Mouse (Mus musculus) forebrain, postnatal 0 days (tissue): Measurements from ENCODE around the gene Ccdc121. TPM values are rescaled to one million over a fixed set of nuclear protein-coding genes. Genes with fewer than 3 reads are reported as not detected.

Source experiments
- ATAC-seq: fragments of 200-750 bp; cut with Nextera tagmentation; 2 replicates; pipeline ENCODE4 v1.8.0; 2017; ENCODE audit warnings: mild to moderate bottlenecking, moderate library complexity
- DNase-seq: peaks from one replicate; pipeline ENCODE4 v3.0.0-alpha.2; 2015
- H3K27ac ChIP-seq: fragments of 300-500 bp; sonication (generic); 2 replicates; pipeline ENCODE4 v1.5.1; 2014; ENCODE audit warnings: low read depth, mild to moderate bottlenecking, antibody characterized with exemption, low read length, moderate library complexity, mixed read lengths
- H3K27me3 ChIP-seq: fragments of 300-500 bp; sonication (generic); 2 replicates; pipeline ENCODE4 v1.6.1; 2014; ENCODE audit warnings: mild to moderate bottlenecking, low read length, mixed read lengths; ENCODE audit not compliant: insufficient read depth
- H3K36me3 ChIP-seq: fragments of 300-500 bp; sonication (generic); 2 replicates; pipeline ENCODE4 v1.6.1; 2014; ENCODE audit warnings: mild to moderate bottlenecking, moderate library complexity; ENCODE audit not compliant: insufficient read depth
- H3K4me1 ChIP-seq: fragments of 300-500 bp; sonication (generic); 2 replicates; pipeline ENCODE4 v1.6.1; 2014; ENCODE audit warnings: antibody characterized with exemption; ENCODE audit not compliant: insufficient read depth
- H3K4me2 ChIP-seq: fragments of 300-500 bp; sonication (generic); 2 replicates; pipeline ENCODE4 v1.6.1; 2014; ENCODE audit warnings: low read depth, mild to moderate bottlenecking, moderate library complexity
- H3K4me3 ChIP-seq: fragments of 300-500 bp; sonication (generic); 2 replicates; pipeline ENCODE4 v1.5.1; 2014; ENCODE audit warnings: low read depth, low read length, mixed read lengths
- H3K9ac ChIP-seq: fragments of 300-500 bp; sonication (generic); 2 replicates; pipeline ENCODE4 v1.6.1; 2014; ENCODE audit warnings: mild to moderate bottlenecking
- H3K9me3 ChIP-seq: fragments of 300-500 bp; sonication (generic); 2 replicates; pipeline ENCODE4 v1.6.1; 2016; ENCODE audit warnings: low read length
- CTCF ChIP-seq: sonication (generic); IDR thresholded peaks from 2 replicates; pipeline ENCODE4 v1.5.1; 2016; ENCODE audit warnings: antibody characterized with exemption, control low read depth, low read depth
- WGBS: fragments of 180-500 bp; shearing (Covaris S2); extraction: QIAGEN DNeasy Blood & Tissue Kit; methylation state at CpG from one replicate; pipeline ENCODE4 v1.1.7; 2014; 5-methylcytosine and 5-hydroxymethylcytosine counted together
- polyA plus RNA-seq: library from polyadenylated mRNA; unstranded; fragments of >200 nt; fragmentation: Nextera tagmentation; extraction: Ambion mirVana; gene quantifications from 2 replicates; pipeline ENCODE4 v1.2.1, GENCODE M21; 2015
- total RNA-seq: library from RNA; depleted of rRNA; stranded (reverse); fragments of >200 nt; gene quantifications from 2 replicates; pipeline ENCODE4 v1.2.3, GENCODE M21; 2014; rRNA removed

Ccdc121 gene
- total RNA-seq: 0.38 and 0.54 TPM in 2 replicates
- 0.33 and 0.51 TPM in 2 replicates for polyA plus RNA-seq

- Histone ChIP-seq H3K9ac (no peak within 1 kb of the TSS), H3K4me2 (peak within 1 kb of the TSS; percentile 13; the same call in 1 of the 2 replicates), H3K4me3 (no peak within 1 kb of the TSS), H3K9me3 (no peaks in the 10 kb centered on the region), H3K36me3 (no peaks in the 10 kb centered on the region), H3K27me3 (no peaks in the 10 kb centered on the region), H3K4me1 (no peaks in the 10 kb centered on the region), H3K27ac (0 out of 2 replicates have a peak within 1 kb of the TSS, but pooled peaks have one; percentile 16)
- WGBS: 55% methylated on average over 4 of the region's 4 CpGs
- ATAC-seq: no peak
- peak; percentile 44; the same call in 1 of the 2 replicates for TF ChIP-seq CTCF
- no peak for DNase-seq
Measured at GRCm38 (mm10) chr1:181511307-181511706, at the start of gene Ccdc121. TSS of gene Ccdc121 (minus strand) at chr1:181511451.

GRCm38 (mm10) chr1:181560325-181560724 is 49.1 kb upstream of the Ccdc121 start:
- H3K4me1 ChIP-seq: 0 out of 2 replicates have a peak, but pooled peaks cover 3% of the 10 kb centered on the region
- no peak overlapping the region for H3K27ac ChIP-seq
- H3K36me3 ChIP-seq: no peaks in the 10 kb centered on the region
- H3K9me3 ChIP-seq: no peaks in the 10 kb centered on the region
- ATAC-seq (no peak), DNase-seq (no peak)
- no peaks in the 10 kb centered on the region for H3K27me3 ChIP-seq
- no peak overlapping the region for H3K9ac ChIP-seq
- no peak overlapping the region for H3K4me3 ChIP-seq
- H3K4me2 ChIP-seq: no peak overlapping the region
- no peak for TF ChIP-seq CTCF
- 91% methylated on average over 6 of the region's 6 CpGs for WGBS

GRCm38 (mm10) chr1:181559655-181560054 is 48.4 kb upstream of the Ccdc121 start:
- ATAC-seq: no peak

GRCm38 (mm10) chr1:181555475-181555874 is 44.2 kb upstream of the Ccdc121 start:
- Histone ChIP-seq H3K27me3 (no peaks in the 10 kb centered on the region), H3K9ac (no peak overlapping the region), H3K27ac (no peak overlapping the region), H3K4me3 (no peak overlapping the region), H3K4me1 (0 out of 2 replicates have a peak, but pooled peaks cover 2% of the 10 kb centered on the region), H3K4me2 (no peak overlapping the region), H3K36me3 (no peaks in the 10 kb centered on the region), H3K9me3 (no peaks in the 10 kb centered on the region)
- no peak for ATAC-seq
- 81% methylated on average over 5 of the region's 5 CpGs for WGBS
- no peak for DNase-seq
- TF ChIP-seq CTCF: no peak

More at GRCm38 (mm10) chr1:181559655-181560054, 48.4 kb upstream of the Ccdc121 start:
- Histone ChIP-seq H3K4me1 (0 out of 2 replicates have a peak, but pooled peaks cover 3% of the 10 kb centered on the region), H3K36me3 (no peaks in the 10 kb centered on the region), H3K27ac (no peak overlapping the region), H3K9ac (no peak overlapping the region), H3K4me2 (no peak overlapping the region), H3K4me3 (no peak overlapping the region), H3K27me3 (no peaks in the 10 kb centered on the region), H3K9me3 (no peaks in the 10 kb centered on the region)
- DNase-seq: no peak
- 84% methylated on average over 10 of the region's 10 CpGs for WGBS
- no peak for TF ChIP-seq CTCF

DNA sequence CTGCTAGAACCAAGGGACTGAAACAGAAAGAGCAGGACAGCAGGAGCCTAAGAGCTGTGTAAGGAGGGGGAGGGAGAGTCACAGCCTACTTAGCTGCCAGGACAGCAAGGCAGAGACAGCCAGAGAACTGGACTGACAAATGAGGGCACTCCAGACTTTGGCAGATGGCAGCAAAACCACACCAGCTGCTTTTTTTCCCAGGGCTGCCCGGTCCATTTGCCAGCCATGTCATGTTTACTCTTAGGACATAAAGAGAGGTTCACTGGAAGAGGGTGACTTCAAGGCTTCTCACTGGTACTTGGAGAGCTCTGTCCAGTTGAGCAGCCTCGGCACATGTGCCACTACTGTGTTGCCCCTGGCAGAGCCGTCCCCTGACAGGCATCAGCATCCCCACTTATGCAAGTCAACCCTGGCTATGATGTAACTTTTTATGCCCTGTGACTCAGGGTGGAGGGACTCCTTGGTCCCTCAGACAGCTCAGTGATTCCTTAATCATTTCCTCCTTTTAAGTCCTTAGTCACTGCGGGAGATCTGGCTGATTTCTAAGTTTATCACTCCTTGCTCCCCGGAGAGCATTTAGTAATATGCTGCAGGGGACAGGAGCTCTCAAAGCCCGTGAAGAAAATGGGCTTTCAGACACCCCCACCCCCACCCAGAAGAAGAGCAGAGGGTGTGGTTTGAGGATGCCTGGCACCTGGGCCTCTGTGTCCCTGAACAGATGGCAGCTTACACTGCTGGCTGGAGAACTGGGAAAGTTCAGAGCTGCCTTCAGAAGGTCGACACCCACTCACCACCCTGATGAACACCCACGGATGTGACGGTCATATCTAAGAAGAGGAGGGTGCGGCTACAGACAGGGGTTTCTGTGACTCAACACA is 41.5 kb upstream of the Ccdc121 start:
- ATAC-seq: peak; percentile 80

DNA sequence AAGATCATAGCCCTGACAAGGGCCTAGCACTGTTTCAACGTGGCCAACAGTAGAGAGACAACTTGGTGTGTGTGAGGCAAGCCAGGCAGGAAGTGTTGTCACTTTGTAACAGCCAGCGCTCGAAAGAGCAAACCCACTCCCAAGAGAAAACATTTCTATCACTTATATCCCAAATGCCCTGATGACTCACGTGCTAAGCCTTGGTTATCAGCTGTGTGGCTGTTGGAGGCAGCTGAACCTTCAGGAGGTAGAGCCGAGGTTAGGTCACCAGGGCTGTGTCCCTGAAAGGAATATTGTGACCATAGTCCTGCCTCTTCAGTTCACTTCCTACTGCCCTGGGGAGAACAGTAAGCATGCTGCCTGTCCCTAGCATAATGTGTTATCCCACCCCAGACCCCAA is 39.6 kb upstream of the Ccdc121 start:
- H3K4me2 ChIP-seq: no peak overlapping the region
- no peak for ATAC-seq
- H3K4me1 ChIP-seq: no peaks in the 10 kb centered on the region
- H3K36me3 ChIP-seq: no peaks in the 10 kb centered on the region
- H3K4me3 ChIP-seq: no peak overlapping the region
- DNase-seq: no peak
- no peaks in the 10 kb centered on the region for H3K27me3 ChIP-seq
- WGBS: 73% methylated on average over 5 of the region's 5 CpGs
- no peak for TF ChIP-seq CTCF
- H3K9ac ChIP-seq: no peak overlapping the region
- no peaks in the 10 kb centered on the region for H3K9me3 ChIP-seq
- H3K27ac ChIP-seq: no peak overlapping the region

More for the DNA sequence above, 41.5 kb upstream of the Ccdc121 start:
- no peak for TF ChIP-seq CTCF
- H3K9me3 ChIP-seq: no peaks in the 10 kb centered on the region
- H3K36me3 ChIP-seq: no peaks in the 10 kb centered on the region
- no peak overlapping the region for H3K9ac ChIP-seq
- no peak overlapping the region for H3K27ac ChIP-seq
- no peak overlapping the region for H3K4me2 ChIP-seq
- no peak overlapping the region for H3K4me3 ChIP-seq
- no peaks in the 10 kb centered on the region for H3K4me1 ChIP-seq
- peak; percentile 54 for DNase-seq
- WGBS: 41% methylated on average over 10 of the region's 10 CpGs
- no peaks in the 10 kb centered on the region for H3K27me3 ChIP-seq

DNA sequence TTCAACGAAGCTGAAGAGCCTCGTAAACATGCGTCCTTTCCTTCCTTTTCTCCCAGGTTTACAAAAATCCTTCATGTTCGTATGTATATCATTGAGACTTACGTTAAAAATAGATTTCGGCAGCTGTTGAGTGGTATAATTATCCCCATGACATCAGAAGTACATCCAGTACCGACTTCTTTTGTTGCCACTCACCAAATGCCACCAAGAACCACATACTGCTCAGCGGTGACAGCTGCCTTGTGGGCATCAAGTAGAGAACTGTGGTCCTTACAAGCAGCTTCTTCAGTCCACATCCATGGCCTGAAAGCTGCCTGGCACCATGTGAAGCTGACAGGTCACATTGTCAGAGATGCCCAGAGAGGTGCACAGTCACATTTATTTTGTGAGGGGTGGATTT is 38.7 kb upstream of the Ccdc121 start:
- Histone ChIP-seq H3K9ac (no peak overlapping the region), H3K27ac (no peak overlapping the region), H3K4me1 (no peaks in the 10 kb centered on the region), H3K4me2 (no peak overlapping the region), H3K36me3 (no peaks in the 10 kb centered on the region), H3K4me3 (no peak overlapping the region), H3K9me3 (no peaks in the 10 kb centered on the region), H3K27me3 (no peaks in the 10 kb centered on the region)
- DNase-seq (no peak), ATAC-seq (no peak)
- TF ChIP-seq CTCF: no peak
- 88% methylated on average over 8 of the region's 8 CpGs for WGBS
